Mouse (Mus musculus) lung, postnatal 0 days (tissue): Measurements from ENCODE around the gene 1110008L16Rik. TPM values are rescaled to one million over a fixed set of nuclear protein-coding genes. Genes with fewer than 3 reads are reported as not detected.

Source experiments
- ATAC-seq: fragments of 200-750 bp; cut with Nextera tagmentation; 2 replicates; pipeline ENCODE4 v1.8.0; 2017; ENCODE audit warnings: moderate library complexity
- DNase-seq: peaks from one replicate; pipeline ENCODE4 v3.0.0-alpha.2; 2016; ENCODE audit warnings: low spot score
- H3K27ac ChIP-seq: fragments of 300-500 bp; sonication (generic); 2 replicates; pipeline ENCODE4 v1.5.1; 2014; ENCODE audit warnings: antibody characterized with exemption, mild to moderate bottlenecking, low read length, mixed read lengths
- H3K27me3 ChIP-seq: fragments of 300-500 bp; sonication (generic); replicated peaks from 2 replicates; pipeline ENCODE4 v1.6.1; 2014; ENCODE audit warnings: low read length, mixed read lengths; ENCODE audit not compliant: insufficient read depth
- H3K36me3 ChIP-seq: fragments of 300-500 bp; sonication (generic); 2 replicates; pipeline ENCODE4 v1.6.1; 2014; ENCODE audit warnings: low read length, mixed read lengths; ENCODE audit not compliant: insufficient read depth
- H3K4me1 ChIP-seq: fragments of 300-500 bp; sonication (generic); 2 replicates; pipeline ENCODE4 v1.6.1; 2014; ENCODE audit warnings: antibody characterized with exemption, low read depth, low read length, mixed read lengths; ENCODE audit not compliant: insufficient read depth
- H3K4me2 ChIP-seq: fragments of 300-500 bp; sonication (generic); replicated peaks from 2 replicates; pipeline ENCODE4 v1.6.1; 2014; ENCODE audit warnings: low read depth, mild to moderate bottlenecking, low read length, moderate library complexity, mixed read lengths
- H3K4me3 ChIP-seq: fragments of 300-500 bp; sonication (generic); 2 replicates; pipeline ENCODE4 v1.5.1; 2014; ENCODE audit warnings: low read depth, low read length
- H3K9ac ChIP-seq: fragments of 300-500 bp; sonication (generic); replicated peaks from 2 replicates; pipeline ENCODE4 v1.6.1; 2014; ENCODE audit warnings: low read depth, mild to moderate bottlenecking
- H3K9me3 ChIP-seq: fragments of 300-500 bp; sonication (generic); 2 replicates; pipeline ENCODE4 v1.6.1; 2016; ENCODE audit warnings: low read length, mixed read lengths
- CTCF ChIP-seq: IDR thresholded peaks from 2 replicates; pipeline ENCODE4 v1.5.1; 2016; ENCODE audit warnings: antibody characterized with exemption, mild to moderate bottlenecking
- EP300 ChIP-seq: IDR thresholded peaks from 2 replicates; pipeline ENCODE4 v1.6.1; 2016; ENCODE audit warnings: antibody characterized with exemption, mild to moderate bottlenecking, control low read depth
- WGBS: fragments of 180-500 bp; shearing (Covaris S2); extraction: QIAGEN DNeasy Blood & Tissue Kit; methylation state at CpG from one replicate; pipeline ENCODE4 v1.1.7; 2014; 5-methylcytosine and 5-hydroxymethylcytosine counted together
- polyA plus RNA-seq: library from polyadenylated mRNA; unstranded; fragments of >200 nt; fragmentation: Nextera tagmentation; extraction: Ambion mirVana; gene quantifications from 2 replicates; pipeline ENCODE4 v1.2.1, GENCODE M21; 2015

The 1110008L16Rik gene
- polyA plus RNA-seq, 1 experiment from 2014 or later: 8.1 TPM

DNA sequence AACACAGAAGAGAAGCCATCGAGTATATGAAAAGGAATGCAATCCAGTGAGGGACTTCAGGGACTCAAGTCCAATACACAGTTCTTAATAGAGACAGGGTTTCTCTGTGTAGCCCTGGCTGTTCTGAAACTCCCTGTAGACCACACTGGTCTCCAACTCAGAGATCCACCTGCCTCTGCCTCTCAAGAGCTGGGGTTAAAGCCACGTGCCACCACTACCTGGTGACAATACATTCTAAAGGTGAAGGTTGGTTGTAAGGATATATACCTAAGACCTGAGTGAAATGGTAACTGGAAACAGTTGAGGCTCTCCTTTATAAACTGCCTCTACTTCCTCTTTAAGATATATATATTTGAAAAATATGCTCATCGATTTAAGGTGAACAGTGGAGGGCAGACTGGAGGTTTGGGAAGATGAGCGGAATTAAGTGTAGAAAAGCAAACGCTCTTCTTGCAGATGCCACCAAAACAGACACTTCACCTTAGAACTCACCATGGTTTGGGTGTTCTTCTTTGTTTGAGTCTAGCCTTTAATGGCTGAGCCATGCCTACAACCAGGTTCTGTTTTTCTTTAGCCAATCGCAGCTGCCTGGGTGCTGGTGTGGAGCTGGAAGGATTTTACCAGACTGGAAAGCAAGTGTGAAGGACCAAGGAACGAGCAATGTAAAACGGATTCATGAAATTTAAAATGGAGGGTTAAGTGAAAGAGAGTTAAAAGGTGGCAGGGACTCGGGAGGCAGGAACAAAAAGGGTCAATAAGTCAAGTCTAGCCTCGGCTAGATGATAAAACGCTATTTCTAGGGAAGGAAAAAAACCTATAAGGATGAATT lies 2.3 kb downstream of the 1110008L16Rik start:
- no peak for TF ChIP-seq EP300
- TF ChIP-seq CTCF: no peak
- H3K4me1 ChIP-seq: peaks cover 10% of the 10 kb centered on the region; the same call in 1 of the 2 replicates
- H3K27ac ChIP-seq: peak overlapping the region; percentile 89
- H3K4me2 ChIP-seq: peak overlapping the region; percentile 65
- DNase-seq: peak; percentile 16
- no peaks in the 10 kb centered on the region for H3K9me3 ChIP-seq
- peak overlapping the region; percentile 59 for H3K4me3 ChIP-seq
- peaks cover 20% of the 10 kb centered on the region for H3K36me3 ChIP-seq
- no peaks in the 10 kb centered on the region for H3K27me3 ChIP-seq
- WGBS: 35% methylated on average over 11 of the region's 11 CpGs
- ATAC-seq: no peak
- H3K9ac ChIP-seq: peak overlapping the region; percentile 67

DNA sequence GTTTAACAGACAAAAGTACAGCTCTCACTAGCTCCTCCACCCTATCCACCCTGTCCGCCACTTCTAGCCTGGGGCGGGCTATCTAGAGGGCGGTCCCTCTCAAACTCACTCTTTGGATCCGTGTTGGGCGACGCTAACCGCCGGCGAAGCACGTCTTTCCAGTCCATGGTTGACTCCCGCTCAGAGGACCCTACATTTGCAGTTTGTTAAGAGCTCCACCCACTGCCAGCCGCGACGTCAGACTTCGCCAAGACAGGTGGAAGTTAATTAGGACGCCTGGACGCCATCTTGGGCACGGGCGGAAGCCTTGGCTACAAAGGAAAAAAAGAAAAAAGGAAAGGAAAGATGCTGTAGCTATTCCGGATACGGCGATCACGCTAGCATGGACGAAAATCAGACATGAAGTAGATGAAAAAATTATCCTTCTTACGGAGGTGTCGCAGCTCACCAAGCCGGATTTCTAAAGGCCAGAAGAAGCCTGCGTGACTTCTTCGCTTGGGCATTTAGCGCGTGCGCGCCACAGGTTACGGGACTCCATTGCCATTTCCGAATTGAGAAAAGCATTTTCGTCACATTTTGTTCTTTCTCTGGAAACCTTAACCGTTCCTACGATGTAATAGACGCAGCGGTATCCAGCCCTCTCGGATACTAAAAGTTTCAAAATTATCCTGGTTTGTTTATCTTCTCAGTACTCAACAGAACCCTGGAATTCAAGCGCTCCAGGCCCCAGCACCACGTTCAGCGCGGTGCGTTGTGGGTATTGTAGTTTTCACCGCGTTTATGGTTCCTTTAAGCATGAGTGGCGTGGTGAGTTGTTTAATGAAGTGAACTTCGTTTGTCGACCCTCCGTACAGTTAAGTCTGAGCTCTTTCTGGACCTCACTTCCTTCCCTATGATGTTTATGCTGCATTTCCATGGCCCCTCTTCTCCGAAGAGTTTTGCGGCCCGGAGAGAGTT lies 3.4 kb downstream of the 1110008L16Rik start, which contains the start of gene Ppp2r3c:
Ppp2r3c (minus strand) TSS at position 514 of the 957 bp plus-strand sequence.
- no peaks in the 10 kb centered on the region for H3K27me3 ChIP-seq
- peaks cover 10% of the 10 kb centered on the region; the same call in 1 of the 2 replicates for H3K4me1 ChIP-seq
- peak; percentile 97 for DNase-seq
- TF ChIP-seq EP300 (peak; percentile 67; the same call in 1 of the 2 replicates), CTCF (no peak)
- peak; percentile 96 for ATAC-seq
- no peaks in the 10 kb centered on the region for H3K9me3 ChIP-seq
- peaks cover 12% of the 10 kb centered on the region for H3K36me3 ChIP-seq
- WGBS: under 1% methylated on average over 55 of the region's 55 CpGs
- H3K27ac ChIP-seq: peak within 1 kb of the TSS; percentile 89
- peak within 1 kb of the TSS; percentile 59 for H3K4me3 ChIP-seq
- H3K9ac ChIP-seq: peak within 1 kb of the TSS; percentile 67
- peak within 1 kb of the TSS; percentile 65 for H3K4me2 ChIP-seq

DNA sequence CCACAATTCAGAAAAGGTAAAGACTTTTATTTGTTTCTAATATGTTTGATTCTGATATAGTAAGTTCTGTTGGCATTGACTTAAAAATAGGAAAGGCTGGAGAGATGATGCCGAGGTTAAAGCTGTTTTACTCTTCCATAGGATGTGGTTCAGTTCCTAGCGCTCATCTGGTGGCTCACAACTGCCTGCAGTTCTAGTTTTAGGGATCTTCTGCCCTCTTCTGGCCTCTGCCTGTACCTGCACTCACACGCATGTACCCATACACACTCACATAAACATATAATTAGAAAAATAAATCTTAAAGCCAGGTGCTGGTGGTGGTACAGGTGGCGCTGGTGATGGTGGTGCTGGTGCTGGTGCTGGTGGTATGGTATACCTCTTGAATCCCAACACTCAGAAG lies 7.0 kb downstream of the 1110008L16Rik start:
- Histone ChIP-seq H3K27ac (no peak overlapping the region), H3K36me3 (no peaks in the 10 kb centered on the region; the same call in 1 of the 2 replicates), H3K27me3 (no peaks in the 10 kb centered on the region), H3K9ac (no peak overlapping the region), H3K4me2 (no peak overlapping the region), H3K4me1 (peaks cover 8% of the 10 kb centered on the region; the same call in 1 of the 2 replicates), H3K9me3 (no peaks in the 10 kb centered on the region), H3K4me3 (no peak overlapping the region)
- WGBS: 96% methylated on average over 4 of the region's 4 CpGs
- TF ChIP-seq CTCF: peak; percentile 20
- no peak for TF ChIP-seq EP300
- ATAC-seq (no peak), DNase-seq (no peak)

DNA sequence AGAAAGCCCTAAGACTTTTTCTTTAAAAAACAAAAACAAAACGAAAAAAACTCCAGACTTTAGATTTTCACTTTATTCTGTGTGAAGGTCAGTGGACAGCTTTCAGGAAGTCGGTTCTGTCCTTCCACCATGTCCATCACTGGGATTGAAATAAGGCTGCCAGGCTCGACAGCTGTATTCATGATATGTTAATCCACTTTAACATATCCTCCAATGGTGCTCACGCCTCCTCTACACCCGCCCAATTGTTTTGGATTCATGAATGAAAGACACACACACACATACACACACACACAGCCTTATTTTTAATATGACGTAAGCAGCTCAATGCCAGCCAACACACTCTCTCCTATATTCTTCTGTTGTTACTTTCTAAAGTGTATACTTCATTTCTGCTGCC lies 8.2 kb downstream of the 1110008L16Rik start:
- ATAC-seq: no peak
- TF ChIP-seq CTCF (no peak), EP300 (no peak)
- Histone ChIP-seq H3K4me3 (no peak overlapping the region), H3K27me3 (no peaks in the 10 kb centered on the region), H3K9ac (no peak overlapping the region), H3K4me2 (no peak overlapping the region), H3K9me3 (no peaks in the 10 kb centered on the region), H3K36me3 (no peaks in the 10 kb centered on the region; the same call in 1 of the 2 replicates), H3K27ac (no peak overlapping the region), H3K4me1 (peaks cover 6% of the 10 kb centered on the region; the same call in 1 of the 2 replicates)
- no peak for DNase-seq
- WGBS: 86% methylated on average over 6 of the region's 6 CpGs

GRCm38 (mm10) chr12:55308731-55309130 lies 9.4 kb downstream of the 1110008L16Rik start:
- Histone ChIP-seq H3K36me3 (no peaks in the 10 kb centered on the region; the same call in 1 of the 2 replicates), H3K4me1 (peaks cover 2% of the 10 kb centered on the region; the same call in 1 of the 2 replicates), H3K27ac (no peak overlapping the region), H3K9ac (no peak overlapping the region), H3K9me3 (no peaks in the 10 kb centered on the region), H3K27me3 (no peaks in the 10 kb centered on the region), H3K4me3 (no peak overlapping the region), H3K4me2 (no peak overlapping the region)
- WGBS: 89% methylated on average over 9 of the region's 9 CpGs
- ATAC-seq (no peak), DNase-seq (no peak)
- TF ChIP-seq EP300: no peak
- no peak for TF ChIP-seq CTCF
